Mouse (Mus musculus) liver, embryonic 16.5 days (tissue): ENCODE measurements around the gene Slc7a9. TPM values are rescaled to one million over a fixed set of nuclear protein-coding genes. Genes with fewer than 3 reads are reported as not detected.

Source experiments
- ATAC-seq: fragments of 200-750 bp; cut with Nextera tagmentation; 2 replicates; pipeline ENCODE4 v1.8.0; 2017; ENCODE audit warnings: low read depth, mild to moderate bottlenecking, moderate number of reproducible peaks, moderate library complexity
- H3K27ac ChIP-seq: fragments of 300-500 bp; sonication (generic); 2 replicates; pipeline ENCODE4 v1.5.1; 2014; ENCODE audit warnings: mild to moderate bottlenecking, low read length
- H3K27me3 ChIP-seq: fragments of 300-500 bp; sonication (generic); 2 replicates; pipeline ENCODE4 v1.6.1; 2014; ENCODE audit warnings: low read depth, low read length, mixed read lengths; ENCODE audit not compliant: control insufficient read depth, insufficient read depth
- H3K36me3 ChIP-seq: fragments of 300-500 bp; sonication (generic); 2 replicates; pipeline ENCODE4 v1.6.1; 2014; ENCODE audit warnings: mild to moderate bottlenecking; ENCODE audit not compliant: control insufficient read depth, insufficient read depth
- H3K4me1 ChIP-seq: fragments of 300-500 bp; sonication (generic); 2 replicates; pipeline ENCODE4 v1.6.1; 2014; ENCODE audit warnings: low read depth, low read length, mixed read lengths; ENCODE audit not compliant: control insufficient read depth
- H3K4me2 ChIP-seq: fragments of 300-500 bp; sonication (generic); 2 replicates; pipeline ENCODE4 v1.6.1; 2014; ENCODE audit warnings: low read depth, low read length, mixed read lengths
- H3K4me3 ChIP-seq: fragments of 300-500 bp; sonication (generic); 2 replicates; pipeline ENCODE4 v1.5.1; 2014; ENCODE audit warnings: low read depth, mild to moderate bottlenecking, low read length
- H3K9ac ChIP-seq: fragments of 300-500 bp; sonication (generic); 2 replicates; pipeline ENCODE4 v1.6.1; 2014; ENCODE audit warnings: low read depth, low read length
- H3K9me3 ChIP-seq: fragments of 300-500 bp; sonication (generic); replicated peaks from 2 replicates; pipeline ENCODE4 v1.6.1; 2016; ENCODE audit warnings: low read length; ENCODE audit not compliant: control insufficient read depth
- WGBS: fragments of 180-500 bp; shearing (Covaris S2); extraction: QIAGEN DNeasy Blood & Tissue Kit; methylation state at CpG from one replicate; pipeline ENCODE4 v1.1.7; 2014; ENCODE audit not compliant: insufficient replicate concordance; 5-methylcytosine and 5-hydroxymethylcytosine counted together
- polyA plus RNA-seq: library from polyadenylated mRNA; unstranded; fragments of >200 nt; fragmentation: Nextera tagmentation; extraction: Ambion mirVana; gene quantifications from 2 replicates; pipeline ENCODE4 v1.2.1, GENCODE M21; 2015

Gene Slc7a9
- polyA plus RNA-seq, 1 experiment from 2014 or later: 2.1 TPM

DNA sequence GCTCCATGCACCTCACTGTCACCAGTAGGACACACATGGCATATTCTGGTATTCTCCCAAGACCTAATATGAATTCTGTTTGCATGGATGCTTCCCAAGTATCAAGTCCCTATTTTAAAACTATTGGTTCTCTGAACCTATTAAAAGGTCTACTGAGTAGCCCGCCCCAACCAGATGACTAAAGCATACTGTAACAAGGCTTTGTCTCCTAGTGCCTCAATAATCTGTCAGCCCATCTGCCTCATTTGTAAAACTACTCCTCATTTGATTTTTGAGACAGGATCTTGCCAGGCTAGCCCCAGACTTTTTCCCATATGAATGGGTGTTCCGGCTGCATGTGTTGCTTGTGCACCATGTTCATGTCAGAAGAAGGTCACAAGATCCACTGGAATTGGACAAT is 41.6 kb downstream of the Slc7a9 start:
- no peaks in the 10 kb centered on the region for H3K9me3 ChIP-seq
- no peak overlapping the region for H3K4me3 ChIP-seq
- no peaks in the 10 kb centered on the region for H3K36me3 ChIP-seq
- no peaks in the 10 kb centered on the region for H3K4me1 ChIP-seq
- 64% methylated on average over 2 of the region's 2 CpGs for WGBS
- H3K27ac ChIP-seq: no peak overlapping the region
- no peak overlapping the region for H3K4me2 ChIP-seq
- ATAC-seq: no peak
- no peaks in the 10 kb centered on the region for H3K27me3 ChIP-seq
- H3K9ac ChIP-seq: no peak overlapping the region

DNA sequence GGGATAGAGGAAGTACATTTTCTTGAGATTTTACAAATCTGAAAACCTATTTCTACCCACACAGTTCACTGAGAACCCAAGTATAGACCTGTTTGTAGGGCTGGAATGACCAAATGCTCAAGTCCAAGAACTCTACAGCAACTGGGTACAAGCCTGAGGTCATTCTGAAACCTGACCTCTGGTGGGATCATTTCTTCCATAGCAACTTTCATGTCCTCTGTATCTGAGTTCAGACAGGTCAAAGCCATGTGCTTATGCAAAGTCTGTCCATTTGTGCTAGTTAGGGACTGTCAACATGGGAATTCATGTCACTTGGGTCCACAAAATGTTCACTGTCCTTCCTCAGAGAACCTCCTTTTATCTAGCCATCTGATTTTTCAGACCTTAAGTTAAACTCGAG is 42.4 kb downstream of the Slc7a9 start:
- Histone ChIP-seq H3K27ac (no peak overlapping the region), H3K36me3 (no peaks in the 10 kb centered on the region), H3K9ac (no peak overlapping the region), H3K9me3 (no peaks in the 10 kb centered on the region), H3K4me1 (no peaks in the 10 kb centered on the region), H3K4me2 (no peak overlapping the region), H3K27me3 (no peaks in the 10 kb centered on the region), H3K4me3 (no peak overlapping the region)
- WGBS: 76% methylated on average over 1 of the region's 1 CpGs
- no peak for ATAC-seq

DNA sequence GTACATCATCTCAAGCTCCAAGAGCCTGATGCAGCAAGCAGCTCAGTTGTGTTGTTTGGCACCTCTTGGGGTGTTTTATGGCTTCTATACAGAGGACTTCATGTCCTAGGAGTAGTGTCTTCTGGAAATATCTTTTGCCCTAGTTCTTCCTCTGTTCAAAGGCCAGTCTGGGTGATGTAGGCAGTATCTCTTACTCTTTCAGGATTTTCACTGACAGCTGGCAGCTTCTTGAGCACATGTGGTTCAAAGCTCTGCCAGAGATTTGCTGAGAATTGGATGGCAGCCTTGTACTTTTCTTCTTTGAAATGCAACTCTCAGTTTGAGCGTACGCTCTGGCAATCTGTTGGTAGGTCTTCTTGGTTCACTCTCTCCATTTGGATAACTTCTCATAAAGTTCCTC is 48.9 kb downstream of the Slc7a9 start:
- WGBS: 91% methylated on average over 2 of the region's 2 CpGs
- no peak overlapping the region for H3K27ac ChIP-seq
- H3K4me2 ChIP-seq: no peak overlapping the region

DNA sequence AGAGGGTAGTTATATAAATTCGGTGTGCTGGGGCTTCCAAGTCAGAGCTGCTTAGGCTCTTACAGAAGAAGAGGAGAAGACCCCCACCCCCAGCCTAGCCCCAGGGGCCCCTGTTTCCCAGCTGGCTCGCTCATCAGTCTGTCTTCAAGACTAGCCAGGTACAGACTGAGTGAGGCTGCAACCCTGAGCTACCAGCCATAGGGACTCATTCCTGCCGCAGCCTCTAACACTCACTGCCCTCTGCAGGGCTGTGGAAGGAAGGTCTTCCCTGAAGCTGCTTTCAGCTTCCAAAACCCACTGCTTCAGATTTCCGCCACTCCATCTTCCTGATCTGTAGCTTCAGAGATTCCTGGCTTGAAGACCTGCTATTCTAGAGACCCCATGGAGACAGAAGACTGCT is 53.4 kb downstream of the Slc7a9 start:
- no peaks in the 10 kb centered on the region for H3K27me3 ChIP-seq
- no peak for ATAC-seq
- H3K4me2 ChIP-seq: no peak overlapping the region
- 26% methylated on average over 4 of the region's 4 CpGs for WGBS
- H3K27ac ChIP-seq: no peak overlapping the region
- H3K9ac ChIP-seq: no peak overlapping the region
- no peak overlapping the region for H3K4me3 ChIP-seq
- no peaks in the 10 kb centered on the region for H3K36me3 ChIP-seq
- H3K4me1 ChIP-seq: no peaks in the 10 kb centered on the region
- no peaks in the 10 kb centered on the region for H3K9me3 ChIP-seq

More for the DNA sequence above, 48.9 kb downstream of the Slc7a9 start:
- H3K9ac ChIP-seq: no peak overlapping the region
- H3K9me3 ChIP-seq: no peaks in the 10 kb centered on the region
- H3K4me3 ChIP-seq: no peak overlapping the region
- no peaks in the 10 kb centered on the region for H3K36me3 ChIP-seq
- no peaks in the 10 kb centered on the region for H3K27me3 ChIP-seq
- no peaks in the 10 kb centered on the region for H3K4me1 ChIP-seq
- no peak for ATAC-seq

Other genes with a start within 250 kb of the Slc7a9 start
- 0.39 and 0.42 TPM in 2 replicates for gene Lrp3, start 233.3 kb upstream of the Slc7a9 start, polyA plus RNA-seq
- 4.8 and 5.5 TPM in 2 replicates for gene Gpatch1, start 130.4 kb upstream of the Slc7a9 start, polyA plus RNA-seq
- gene Rhpn2, start 114.6 kb upstream of the Slc7a9 start, polyA plus RNA-seq: 5.6 and 7.1 TPM in 2 replicates
- gene Faap24, start 52.0 kb upstream of the Slc7a9 start, polyA plus RNA-seq: 15.0 and 17.1 TPM in 2 replicates
- gene Cep89, start 51.8 kb upstream of the Slc7a9 start, polyA plus RNA-seq: 17.7 and 18.6 TPM in 2 replicates
- 0.04 and 0.12 TPM in 2 replicates for gene Tdrd12, start 88.9 kb downstream of the Slc7a9 start, polyA plus RNA-seq
- 50.7 and 54.6 TPM in 2 replicates for gene Nudt19, start 107.5 kb downstream of the Slc7a9 start, polyA plus RNA-seq
- gene Rgs9bp, start 136.8 kb downstream of the Slc7a9 start, polyA plus RNA-seq: 0.04 and 0.06 TPM in 2 replicates
- gene Ankrd27, start 137.4 kb downstream of the Slc7a9 start, polyA plus RNA-seq: 23.3 and 23.9 TPM in 2 replicates
- gene Pdcd5, start 198.7 kb downstream of the Slc7a9 start, polyA plus RNA-seq: 109 and 113 TPM in 2 replicates